Mouse (Mus musculus): ENCODE data around the gene Ednrb. TPM values are rescaled to one million over a fixed set of nuclear protein-coding genes. Genes with fewer than 3 reads are reported as not detected.

Ednrb gene
- polyA plus RNA-seq, 2 experiments = 2.3 to 7.5 TPM

DNA sequence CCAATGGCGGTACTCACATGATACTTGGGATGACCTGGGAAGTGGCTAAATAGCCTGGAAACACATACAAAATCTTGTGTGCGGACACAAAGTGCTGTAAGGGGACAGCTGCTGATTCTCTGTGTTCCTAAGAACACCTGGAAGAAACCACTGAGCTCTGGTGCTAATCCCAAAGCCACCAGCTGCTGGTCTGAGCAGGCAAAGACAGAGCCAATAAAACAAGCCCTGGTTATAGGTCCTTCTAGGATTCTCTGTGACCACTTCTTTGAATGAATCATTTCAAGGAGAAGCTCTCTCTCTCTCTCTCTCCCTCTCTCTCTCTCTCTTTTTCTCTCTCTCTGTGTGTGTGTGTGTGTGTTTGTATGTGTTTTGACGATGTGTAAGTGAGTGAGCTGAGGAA, 47.1 kb downstream of the Ednrb start:
- no peak for TF ChIP-seq CTCF (IDR thresholded peaks at IDR 0.05; ENCODE audit: low read depth)
- TF ChIP-seq EP300 (IDR thresholded peaks at IDR 0.05; ENCODE audit: low read depth) = no peak
- Histone ChIP-seq H3K27me3 (ENCODE audit: control insufficient read depth, insufficient read depth, low read length) (no peaks in the 10 kb centered on the region), H3K9me3 (ENCODE audit: control insufficient read depth, low read length) (no peaks in the 10 kb centered on the region), H3K27ac (no peak overlapping the region), H3K4me3 (ENCODE audit: insufficient read depth in 1 of 2, low read depth in 2 of 2, low read length in 2 of 2) (no peak overlapping the region), H3K4me1 (replicated peaks; ENCODE audit: control insufficient read depth in 2 of 2, insufficient read depth in 2 of 2, low read length in 1 of 2) (no peaks in the 10 kb centered on the region), H3K4me2 (ENCODE audit: low read depth) (no peak overlapping the region), H3K36me3 (replicated peaks; ENCODE audit: control insufficient read depth, insufficient read depth, low read depth) (no peaks in the 10 kb centered on the region), H3K9ac (replicated peaks) (no peak overlapping the region)
- DNase-seq (ENCODE audit: low read depth in 3 of 3, low spot score in 3 of 3) (no peak), ATAC-seq (ENCODE audit: insufficient read depth) (no peak)
- WGBS (ENCODE audit: insufficient replicate concordance) = 65% methylated on average over 3 of the region's 3 CpGs

DNA sequence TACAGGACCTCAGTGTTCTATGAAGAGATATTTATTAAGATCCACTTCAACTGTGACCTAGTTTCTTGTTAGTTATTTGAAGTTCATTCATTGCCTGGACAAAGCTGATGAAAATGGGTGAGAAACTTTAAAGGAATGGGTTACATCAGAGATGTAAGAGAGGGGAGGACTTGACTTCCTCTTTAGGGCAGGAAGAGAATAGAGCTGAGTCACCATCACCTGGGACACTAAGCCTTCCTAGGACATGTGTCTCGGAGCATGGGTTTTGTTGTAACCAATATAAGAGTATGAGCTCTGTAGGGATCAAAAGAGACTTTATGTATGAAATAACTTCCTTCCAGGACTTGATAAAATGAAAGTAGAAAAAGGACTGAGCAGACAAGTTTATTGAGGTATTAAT, 48.6 kb downstream of the Ednrb start:
- H3K9ac ChIP-seq (replicated peaks) = no peak overlapping the region
- H3K27me3 ChIP-seq (ENCODE audit: control insufficient read depth, insufficient read depth, low read length) = no peaks in the 10 kb centered on the region
- WGBS (ENCODE audit: insufficient replicate concordance) = 46% methylated on average over 1 of the region's 1 CpGs
- no peaks in the 10 kb centered on the region for H3K4me1 ChIP-seq (replicated peaks; ENCODE audit: control insufficient read depth in 2 of 2, insufficient read depth in 2 of 2, low read length in 1 of 2)
- H3K9me3 ChIP-seq (ENCODE audit: control insufficient read depth, low read length) = no peaks in the 10 kb centered on the region
- no peaks in the 10 kb centered on the region for H3K36me3 ChIP-seq (replicated peaks; ENCODE audit: control insufficient read depth, insufficient read depth, low read depth)
- DNase-seq (ENCODE audit: low read depth in 3 of 3, low spot score in 3 of 3) (no peak), ATAC-seq (ENCODE audit: insufficient read depth) (no peak)
- H3K27ac ChIP-seq = no peak overlapping the region
- no peak overlapping the region for H3K4me3 ChIP-seq (ENCODE audit: insufficient read depth in 1 of 2, low read depth in 2 of 2, low read length in 2 of 2)
- TF ChIP-seq EP300 (IDR thresholded peaks at IDR 0.05; ENCODE audit: low read depth) (no peak), CTCF (IDR thresholded peaks at IDR 0.05; ENCODE audit: low read depth) (no peak)
- H3K4me2 ChIP-seq (ENCODE audit: low read depth) = no peak overlapping the region

DNA sequence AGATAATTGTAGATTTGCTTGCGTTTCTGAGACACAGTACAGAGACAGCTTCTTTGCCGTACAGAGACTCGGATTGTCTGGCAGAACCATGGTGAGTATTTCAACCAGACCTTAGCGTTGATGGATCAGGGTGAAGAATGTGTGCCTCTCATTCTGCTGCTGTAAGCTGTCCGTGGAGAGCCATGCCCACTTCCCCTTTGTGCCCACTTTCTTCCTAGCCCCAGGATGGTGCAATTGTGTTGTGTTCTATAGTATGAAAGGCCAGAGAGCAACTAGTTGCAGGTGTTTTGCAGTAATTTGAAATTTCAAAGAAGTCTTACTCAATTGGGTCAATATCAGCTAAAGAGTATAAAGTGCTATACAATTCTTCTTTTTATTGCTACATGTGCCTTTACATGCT, 50.8 kb downstream of the Ednrb start:
- no peaks in the 10 kb centered on the region for H3K36me3 ChIP-seq (replicated peaks; ENCODE audit: control insufficient read depth, insufficient read depth, low read depth)
- H3K4me1 ChIP-seq (replicated peaks; ENCODE audit: control insufficient read depth in 2 of 2, insufficient read depth in 2 of 2, low read length in 1 of 2) = no peaks in the 10 kb centered on the region
- DNase-seq (ENCODE audit: low read depth in 3 of 3, low spot score in 3 of 3) (no peak), ATAC-seq (ENCODE audit: insufficient read depth) (no peak)
- WGBS (ENCODE audit: insufficient replicate concordance) = 44% methylated on average over 5 of the region's 5 CpGs
- no peak overlapping the region for H3K4me2 ChIP-seq (ENCODE audit: low read depth)
- no peak overlapping the region for H3K4me3 ChIP-seq (ENCODE audit: insufficient read depth in 1 of 2, low read depth in 2 of 2, low read length in 2 of 2)
- no peak overlapping the region for H3K9ac ChIP-seq (replicated peaks)
- H3K27ac ChIP-seq = no peak overlapping the region
- TF ChIP-seq CTCF (IDR thresholded peaks at IDR 0.05; ENCODE audit: low read depth) = no peak
- H3K27me3 ChIP-seq (ENCODE audit: control insufficient read depth, insufficient read depth, low read length) = no peaks in the 10 kb centered on the region
- no peaks in the 10 kb centered on the region for H3K9me3 ChIP-seq (ENCODE audit: control insufficient read depth, low read length)

DNA sequence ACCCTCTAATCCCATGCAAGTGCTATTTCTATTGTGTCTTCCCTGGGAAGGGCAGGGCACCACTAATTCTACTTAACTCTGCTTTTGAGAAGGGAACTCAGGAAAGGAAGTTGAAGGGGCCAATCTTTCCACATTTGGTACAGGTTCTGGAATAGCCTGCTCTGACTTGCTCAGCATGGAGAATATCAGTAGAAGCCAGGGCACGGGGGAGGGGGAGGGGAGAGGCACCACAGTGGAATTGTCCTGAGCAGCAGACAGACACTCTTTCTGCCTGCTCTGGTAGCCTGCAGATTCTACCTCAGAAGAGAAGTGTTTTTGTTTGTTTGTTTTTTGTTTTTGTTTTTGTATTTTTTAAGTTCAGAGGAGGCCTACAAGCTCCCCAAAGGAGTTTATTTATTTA, 51.5 kb downstream of the Ednrb start:
- H3K4me2 ChIP-seq (ENCODE audit: low read depth) = no peak overlapping the region
- no peak overlapping the region for H3K27ac ChIP-seq
- DNase-seq (ENCODE audit: low read depth in 3 of 3, low spot score in 3 of 3) (no peak), ATAC-seq (ENCODE audit: insufficient read depth) (no peak)
- no peaks in the 10 kb centered on the region for H3K9me3 ChIP-seq (ENCODE audit: control insufficient read depth, low read length)
- TF ChIP-seq CTCF (IDR thresholded peaks at IDR 0.05; ENCODE audit: low read depth) (no peak), EP300 (IDR thresholded peaks at IDR 0.05; ENCODE audit: low read depth) (no peak)
- 31% methylated on average over 1 of the region's 1 CpGs for WGBS (ENCODE audit: insufficient replicate concordance)
- H3K9ac ChIP-seq (replicated peaks) = no peak overlapping the region
- H3K4me1 ChIP-seq (replicated peaks; ENCODE audit: control insufficient read depth in 2 of 2, insufficient read depth in 2 of 2, low read length in 1 of 2) = no peaks in the 10 kb centered on the region
- H3K36me3 ChIP-seq (replicated peaks; ENCODE audit: control insufficient read depth, insufficient read depth, low read depth) = no peaks in the 10 kb centered on the region
- no peaks in the 10 kb centered on the region for H3K27me3 ChIP-seq (ENCODE audit: control insufficient read depth, insufficient read depth, low read length)
- H3K4me3 ChIP-seq (ENCODE audit: insufficient read depth in 1 of 2, low read depth in 2 of 2, low read length in 2 of 2) = no peak overlapping the region

DNA sequence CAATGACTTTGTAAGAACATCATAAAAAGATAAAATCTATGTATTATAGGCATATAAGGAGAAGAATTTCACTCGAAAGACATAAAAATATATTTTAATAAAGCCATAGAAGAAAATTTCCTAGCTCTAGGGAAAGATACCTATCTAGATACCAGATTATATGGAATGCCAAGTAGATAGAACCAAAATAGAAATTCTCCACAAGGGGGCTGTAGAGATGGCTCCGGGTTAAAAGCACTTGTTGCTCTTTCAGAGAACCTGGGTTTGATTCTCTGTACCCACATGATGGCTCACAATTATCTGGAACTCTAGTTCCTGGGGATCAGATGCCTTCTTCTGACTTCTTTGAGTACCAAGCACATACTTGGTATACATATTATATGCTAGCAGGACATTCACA, 56.7 kb downstream of the Ednrb start:
- H3K27me3 ChIP-seq (ENCODE audit: control insufficient read depth, insufficient read depth, low read length) = no peaks in the 10 kb centered on the region
- no peak overlapping the region for H3K9ac ChIP-seq (replicated peaks)
- H3K4me3 ChIP-seq (ENCODE audit: insufficient read depth in 1 of 2, low read depth in 2 of 2, low read length in 2 of 2) = no peak overlapping the region
- ATAC-seq (ENCODE audit: insufficient read depth) (no peak), DNase-seq (ENCODE audit: low read depth in 3 of 3, low spot score in 3 of 3) (no peak)
- H3K9me3 ChIP-seq (ENCODE audit: control insufficient read depth, low read length) = no peaks in the 10 kb centered on the region
- H3K4me2 ChIP-seq (ENCODE audit: low read depth) = no peak overlapping the region
- no peaks in the 10 kb centered on the region for H3K4me1 ChIP-seq (replicated peaks; ENCODE audit: control insufficient read depth in 2 of 2, insufficient read depth in 2 of 2, low read length in 1 of 2)
- 69% methylated on average over 2 of the region's 2 CpGs for WGBS (ENCODE audit: insufficient replicate concordance)
- H3K36me3 ChIP-seq (replicated peaks; ENCODE audit: control insufficient read depth, insufficient read depth, low read depth) = no peaks in the 10 kb centered on the region
- TF ChIP-seq EP300 (IDR thresholded peaks at IDR 0.05; ENCODE audit: low read depth) (no peak), CTCF (IDR thresholded peaks at IDR 0.05; ENCODE audit: low read depth) (no peak)
- H3K27ac ChIP-seq = no peak overlapping the region
